Mouse (Mus musculus): ENCODE data around the gene Cap2.

Gene Cap2

GRCm38 (mm10) chr13:46695296-46695908, 193.8 kb downstream of the Cap2 start:
- no peak for DNase-seq (ENCODE audit: low spot score in 2 of 2)

GRCm38 (mm10) chr13:46695932-46696331, 194.3 kb downstream of the Cap2 start:
- DNase-seq (ENCODE audit: low spot score in 2 of 2): no peak

GRCm38 (mm10) chr13:46696788-46697187, 195.1 kb downstream of the Cap2 start:
- DNase-seq (ENCODE audit: low spot score in 2 of 2): no peak

- DNase-seq (ENCODE audit: low spot score in 2 of 2): no peak
These were observed 197.7 kb downstream of the Cap2 start for GRCm38 (mm10) chr13:46699372-46699771.

All from urinary bladder, adult 18-20 months (tissue).